Mouse (Mus musculus) cortical plate, adult 2 months (tissue): ENCODE data around the gene Ap5z1.

Source experiments
- CTCF ChIP-seq: fragments of 200-500 bp; IDR thresholded peaks from 2 replicates; pipeline ENCODE4 v1.5.1; 2011; ENCODE audit warnings: mild to moderate bottlenecking, control low read depth, low read length; ENCODE audit not compliant: insufficient read depth; ENCODE audit errors: extremely low read depth
- POLR2A ChIP-seq: fragments of 200-500 bp; IDR thresholded peaks from 2 replicates; pipeline ENCODE4 v1.6.1; 2011; ENCODE audit warnings: mild to moderate bottlenecking, low read length, control low read depth; ENCODE audit not compliant: insufficient read depth; ENCODE audit errors: extremely low read depth

- no peak for TF ChIP-seq CTCF
- TF ChIP-seq POLR2A, result no peak
Observed at GRCm38 (mm10) chr5:142444791-142445531, 18.8 kb upstream of the Ap5z1 start.
